Mouse (Mus musculus) C2C12 (cell line): Measurements from ENCODE around the gene Dcaf5.

Experiments
- CTCF ChIP-seq: IDR thresholded peaks from one replicate; pipeline ENCODE4 v1.5.1; 2011; ENCODE audit not compliant: control insufficient read depth, insufficient read depth, insufficient read length
- FOSL1 ChIP-seq: IDR thresholded peaks from one replicate; pipeline ENCODE4 v1.8.0; 2011; ENCODE audit warnings: mild to moderate bottlenecking, low read length; ENCODE audit not compliant: poor library complexity, insufficient read depth, severe bottlenecking
- MYOD1 ChIP-seq: IDR thresholded peaks from one replicate; pipeline ENCODE4 v1.6.1; 2011; ENCODE audit warnings: low read depth; ENCODE audit not compliant: control insufficient read depth, insufficient read length

GRCm38 (mm10) chr12:80387326-80387725, 49.1 kb downstream of the Dcaf5 start:
- TF ChIP-seq MYOD1 (no peak), CTCF (no peak), FOSL1 (no peak)
